Mouse (Mus musculus): ENCODE measurements around the gene Kcng3. TPM values are rescaled to one million over a fixed set of nuclear protein-coding genes. Genes with fewer than 3 reads are reported as not detected.

Gene Kcng3
- polyA plus RNA-seq, 1 experiment from 2014 or later, result not detected

- H3K4me1 ChIP-seq (ENCODE audit: control insufficient read depth, insufficient read depth, low read length), result peaks cover 10% of the 10 kb centered on the region
- H3K27ac ChIP-seq (ENCODE audit: low read length), result no peak overlapping the region
- H3K9me3 ChIP-seq (replicated peaks; ENCODE audit: control insufficient read depth, low read length), result no peaks in the 10 kb centered on the region
- no peaks in the 10 kb centered on the region for H3K36me3 ChIP-seq (ENCODE audit: control insufficient read depth, insufficient read depth)
- 81% methylated on average over 7 of the region's 7 CpGs for WGBS
- ATAC-seq (replicated peaks; ENCODE audit: extremely low read depth, insufficient read depth, low FRiP score), result no peak
- H3K4me3 ChIP-seq (ENCODE audit: low read length), result no peak overlapping the region
- no peak overlapping the region for H3K9ac ChIP-seq (ENCODE audit: low read length)
- peaks cover 16% of the 10 kb centered on the region for H3K27me3 ChIP-seq (ENCODE audit: control insufficient read depth, insufficient read depth, low read length)
- no peak overlapping the region for H3K4me2 ChIP-seq (ENCODE audit: low read depth, low read length)
Measured at GRCm38 (mm10) chr17:83636443-83636842, 4.7 kb upstream of the Kcng3 start.

DNA sequence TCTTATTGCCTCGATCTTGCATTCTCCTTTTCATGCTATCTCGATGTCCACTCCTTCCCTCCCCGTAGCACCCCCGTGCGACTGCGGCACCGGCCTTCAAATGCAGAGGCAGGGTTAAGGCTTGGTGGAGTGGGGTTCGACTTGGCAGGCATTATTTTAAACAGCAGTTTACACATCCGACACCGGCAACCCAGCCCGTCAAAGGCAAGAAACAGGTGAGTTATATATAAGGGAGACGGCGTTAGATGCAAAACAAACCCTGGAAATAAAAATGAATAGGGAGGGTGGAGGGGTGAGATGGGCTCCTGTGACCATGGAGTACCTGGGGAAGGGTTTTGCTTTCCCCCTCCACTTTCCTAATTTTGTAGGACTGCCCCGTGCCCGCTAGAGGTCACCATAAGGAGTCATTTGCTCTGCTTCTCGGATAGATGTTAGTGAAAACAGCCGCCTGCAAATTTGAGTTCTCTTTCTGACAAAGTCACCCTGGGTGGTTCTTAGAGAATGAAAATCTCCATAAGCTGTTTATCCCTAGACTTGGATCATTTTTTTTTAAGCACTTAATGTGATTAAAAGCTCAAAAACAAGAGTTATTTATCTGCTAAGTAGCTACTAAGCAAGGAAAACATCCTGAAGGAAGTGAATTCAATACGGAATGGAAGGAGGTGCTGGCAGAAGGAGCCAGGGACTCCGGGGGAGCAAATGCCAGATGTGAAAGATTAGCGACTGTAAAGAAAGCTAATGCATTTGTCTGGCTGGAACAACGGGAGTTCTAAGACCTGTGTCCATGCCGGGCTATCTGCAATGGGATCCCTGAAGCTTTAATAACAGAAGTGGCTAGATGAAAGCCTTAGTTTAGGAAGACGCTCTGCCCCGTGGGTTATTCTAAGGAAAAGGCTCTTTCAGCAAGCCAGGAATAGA lies 1.2 kb upstream of the Kcng3 start:
- WGBS, result 2% methylated on average over 24 of the region's 24 CpGs

GRCm38 (mm10) chr17:83630787-83631678 lies 662 bp downstream of the Kcng3 start:
- peak overlapping the region; percentile 73 for H3K4me2 ChIP-seq (ENCODE audit: low read depth, low read length)
- no peaks in the 10 kb centered on the region for H3K36me3 ChIP-seq (ENCODE audit: control insufficient read depth, insufficient read depth)
- WGBS, result 2% methylated on average over 96 of the region's 109 CpGs
- H3K9ac ChIP-seq (ENCODE audit: low read length), result peak overlapping the region; percentile 57
- H3K4me3 ChIP-seq (ENCODE audit: low read length), result peak overlapping the region; percentile 65
- no peaks in the 10 kb centered on the region; the same call in 1 of the 2 replicates for H3K9me3 ChIP-seq (replicated peaks; ENCODE audit: control insufficient read depth, low read length)
- peaks cover 56% of the 10 kb centered on the region for H3K27me3 ChIP-seq (ENCODE audit: control insufficient read depth, insufficient read depth, low read length)
- ATAC-seq (replicated peaks; ENCODE audit: extremely low read depth, insufficient read depth, low FRiP score), result 0 out of 2 replicates have a peak, but pooled peaks have one; percentile 29
- peaks cover 21% of the 10 kb centered on the region for H3K4me1 ChIP-seq (ENCODE audit: control insufficient read depth, insufficient read depth, low read length)
- H3K27ac ChIP-seq (ENCODE audit: low read length), result no peak overlapping the region

More for the DNA sequence above, 1.2 kb upstream of the Kcng3 start:
- H3K4me2 ChIP-seq (ENCODE audit: low read depth, low read length), result peak overlapping the region; percentile 73
- peak overlapping the region; percentile 10; the same call in 1 of the 2 replicates for H3K9ac ChIP-seq (ENCODE audit: low read length)
- ATAC-seq (replicated peaks; ENCODE audit: extremely low read depth, insufficient read depth, low FRiP score), result no peak
- H3K36me3 ChIP-seq (ENCODE audit: control insufficient read depth, insufficient read depth), result no peaks in the 10 kb centered on the region
- H3K27ac ChIP-seq (ENCODE audit: low read length), result no peak overlapping the region
- no peaks in the 10 kb centered on the region for H3K9me3 ChIP-seq (replicated peaks; ENCODE audit: control insufficient read depth, low read length)
- peak overlapping the region; percentile 65 for H3K4me3 ChIP-seq (ENCODE audit: low read length)
- peaks cover 21% of the 10 kb centered on the region for H3K4me1 ChIP-seq (ENCODE audit: control insufficient read depth, insufficient read depth, low read length)
- H3K27me3 ChIP-seq (ENCODE audit: control insufficient read depth, insufficient read depth, low read length), result peaks cover 50% of the 10 kb centered on the region

- Histone ChIP-seq H3K27ac (ENCODE audit: low read length) (no peak overlapping the region), H3K4me1 (ENCODE audit: control insufficient read depth, insufficient read depth, low read length) (no peaks in the 10 kb centered on the region), H3K36me3 (ENCODE audit: control insufficient read depth, insufficient read depth) (no peaks in the 10 kb centered on the region), H3K4me3 (ENCODE audit: low read length) (peak overlapping the region; percentile 40), H3K4me2 (ENCODE audit: low read depth, low read length) (peak overlapping the region; percentile 62), H3K27me3 (ENCODE audit: control insufficient read depth, insufficient read depth, low read length) (no peaks in the 10 kb centered on the region), H3K9me3 (replicated peaks; ENCODE audit: control insufficient read depth, low read length) (0 out of 2 replicates have a peak, but pooled peaks cover 6% of the 10 kb centered on the region), H3K9ac (ENCODE audit: low read length) (0 out of 2 replicates have a peak overlapping the region, but pooled peaks have one; percentile 34)
- WGBS, result 24% methylated on average over 11 of the region's 11 CpGs
- ATAC-seq (replicated peaks; ENCODE audit: extremely low read depth, insufficient read depth, low FRiP score), result no peak
Measured at GRCm38 (mm10) chr17:83613907-83614306, 17.8 kb downstream of the Kcng3 start.

- 83% methylated on average over 4 of the region's 4 CpGs for WGBS
- ATAC-seq (replicated peaks; ENCODE audit: extremely low read depth, insufficient read depth, low FRiP score), result no peak
- Histone ChIP-seq H3K9ac (ENCODE audit: low read length) (no peak overlapping the region), H3K4me2 (ENCODE audit: low read depth, low read length) (no peak overlapping the region), H3K27ac (ENCODE audit: low read length) (no peak overlapping the region), H3K9me3 (replicated peaks; ENCODE audit: control insufficient read depth, low read length) (0 out of 2 replicates have a peak, but pooled peaks cover 6% of the 10 kb centered on the region), H3K36me3 (ENCODE audit: control insufficient read depth, insufficient read depth) (no peaks in the 10 kb centered on the region), H3K4me3 (ENCODE audit: low read length) (no peak overlapping the region), H3K4me1 (ENCODE audit: control insufficient read depth, insufficient read depth, low read length) (no peaks in the 10 kb centered on the region), H3K27me3 (ENCODE audit: control insufficient read depth, insufficient read depth, low read length) (no peaks in the 10 kb centered on the region)
Measured at GRCm38 (mm10) chr17:83609532-83609931, 22.2 kb downstream of the Kcng3 start.

DNA sequence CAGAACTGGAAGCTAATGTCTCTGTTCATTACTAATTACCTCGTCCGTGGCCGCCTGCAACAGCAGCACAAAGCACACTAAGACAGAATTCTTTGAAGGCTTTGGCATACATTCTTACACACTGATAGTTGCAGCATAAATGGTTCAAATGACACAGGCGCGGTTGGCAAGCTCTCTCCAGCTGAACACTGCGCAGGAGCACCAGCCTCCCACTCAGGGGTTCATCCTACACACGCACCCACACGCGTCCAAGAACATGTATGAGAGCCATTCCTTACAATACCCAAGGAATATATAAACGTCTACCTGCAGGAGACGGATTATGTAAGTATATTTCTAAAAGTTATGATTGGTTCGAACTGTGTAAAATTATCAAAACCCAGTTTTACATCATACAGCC lies 30.7 kb downstream of the Kcng3 start:
- Histone ChIP-seq H3K27ac (ENCODE audit: low read length) (no peak overlapping the region), H3K36me3 (ENCODE audit: control insufficient read depth, insufficient read depth) (no peaks in the 10 kb centered on the region), H3K9me3 (replicated peaks; ENCODE audit: control insufficient read depth, low read length) (0 out of 2 replicates have a peak, but pooled peaks cover 3% of the 10 kb centered on the region), H3K4me2 (ENCODE audit: low read depth, low read length) (no peak overlapping the region), H3K4me3 (ENCODE audit: low read length) (no peak overlapping the region), H3K27me3 (ENCODE audit: control insufficient read depth, insufficient read depth, low read length) (no peaks in the 10 kb centered on the region), H3K9ac (ENCODE audit: low read length) (no peak overlapping the region), H3K4me1 (ENCODE audit: control insufficient read depth, insufficient read depth, low read length) (no peaks in the 10 kb centered on the region)
- ATAC-seq (replicated peaks; ENCODE audit: extremely low read depth, insufficient read depth, low FRiP score), result no peak
- 87% methylated on average over 12 of the region's 12 CpGs for WGBS

GRCm38 (mm10) chr17:83595966-83596365 lies 35.7 kb downstream of the Kcng3 start:
- no peak for ATAC-seq (replicated peaks; ENCODE audit: extremely low read depth, insufficient read depth, low FRiP score)

GRCm38 (mm10) chr17:83594526-83594925 lies 37.2 kb downstream of the Kcng3 start:
- H3K9ac ChIP-seq (ENCODE audit: low read length), result no peak overlapping the region
- 69% methylated on average over 8 of the region's 8 CpGs for WGBS
- no peak for ATAC-seq (replicated peaks; ENCODE audit: extremely low read depth, insufficient read depth, low FRiP score)
- no peaks in the 10 kb centered on the region for H3K9me3 ChIP-seq (replicated peaks; ENCODE audit: control insufficient read depth, low read length)
- no peak overlapping the region for H3K4me2 ChIP-seq (ENCODE audit: low read depth, low read length)
- no peak overlapping the region for H3K4me3 ChIP-seq (ENCODE audit: low read length)
- no peaks in the 10 kb centered on the region for H3K36me3 ChIP-seq (ENCODE audit: control insufficient read depth, insufficient read depth)
- H3K4me1 ChIP-seq (ENCODE audit: control insufficient read depth, insufficient read depth, low read length), result no peaks in the 10 kb centered on the region
- H3K27ac ChIP-seq (ENCODE audit: low read length), result no peak overlapping the region
- no peaks in the 10 kb centered on the region for H3K27me3 ChIP-seq (ENCODE audit: control insufficient read depth, insufficient read depth, low read length)

More at GRCm38 (mm10) chr17:83595966-83596365, 35.7 kb downstream of the Kcng3 start:
- Histone ChIP-seq H3K9ac (ENCODE audit: low read length) (no peak overlapping the region), H3K4me2 (ENCODE audit: low read depth, low read length) (no peak overlapping the region), H3K4me1 (ENCODE audit: control insufficient read depth, insufficient read depth, low read length) (no peaks in the 10 kb centered on the region), H3K9me3 (replicated peaks; ENCODE audit: control insufficient read depth, low read length) (no peaks in the 10 kb centered on the region), H3K27me3 (ENCODE audit: control insufficient read depth, insufficient read depth, low read length) (no peaks in the 10 kb centered on the region), H3K36me3 (ENCODE audit: control insufficient read depth, insufficient read depth) (no peaks in the 10 kb centered on the region), H3K4me3 (ENCODE audit: low read length) (no peak overlapping the region), H3K27ac (ENCODE audit: low read length) (no peak overlapping the region)
- WGBS, result 77% methylated on average over 7 of the region's 7 CpGs

Data from heart, embryonic 16.5 days (tissue).